Mouse (Mus musculus): ENCODE results near the gene Cx3cr1.

Gene Cx3cr1

DNA sequence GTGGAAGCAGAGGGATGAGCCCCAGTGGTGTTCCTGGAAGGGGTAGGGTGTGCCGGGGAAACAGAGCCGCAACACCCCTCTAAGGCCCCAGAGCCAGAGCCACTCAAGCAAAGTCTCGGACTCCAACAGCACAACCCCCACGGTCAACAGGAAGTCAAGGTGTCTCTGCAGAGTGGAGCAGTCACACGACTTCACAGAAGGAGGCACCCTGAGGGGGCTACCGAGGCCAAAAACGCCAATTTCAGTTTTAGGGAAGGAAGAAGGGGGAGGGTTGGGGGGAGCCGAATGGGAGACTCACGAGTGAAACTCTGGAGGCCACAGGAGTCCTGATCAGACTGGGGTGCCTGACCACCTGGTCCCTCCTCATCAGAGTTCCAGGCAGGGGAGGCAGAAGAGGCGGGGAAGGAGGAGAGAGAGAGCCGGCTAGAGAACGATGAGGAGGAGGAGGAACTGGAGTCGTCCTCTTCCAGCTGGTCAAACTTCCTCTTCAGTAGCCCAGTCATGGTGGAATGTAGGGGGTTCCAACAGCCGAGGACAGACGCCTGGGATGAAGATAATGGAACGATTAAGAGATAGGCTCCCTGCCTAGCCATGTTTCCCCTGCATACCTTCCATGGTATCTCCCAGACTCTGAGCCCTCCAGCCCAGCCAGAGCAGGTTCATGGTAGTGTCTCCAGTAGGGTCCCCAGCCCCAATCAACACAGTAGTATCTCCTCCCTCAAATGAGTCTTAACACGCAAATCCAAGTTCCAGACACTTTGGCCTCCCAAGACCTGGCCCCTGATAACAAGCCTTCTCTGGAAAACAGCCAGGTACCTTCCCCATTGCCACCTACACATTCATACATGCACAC is 92.7 kb downstream of the Cx3cr1 start:
- no peak for DNase-seq (ENCODE audit: low spot score in 2 of 2)

DNA sequence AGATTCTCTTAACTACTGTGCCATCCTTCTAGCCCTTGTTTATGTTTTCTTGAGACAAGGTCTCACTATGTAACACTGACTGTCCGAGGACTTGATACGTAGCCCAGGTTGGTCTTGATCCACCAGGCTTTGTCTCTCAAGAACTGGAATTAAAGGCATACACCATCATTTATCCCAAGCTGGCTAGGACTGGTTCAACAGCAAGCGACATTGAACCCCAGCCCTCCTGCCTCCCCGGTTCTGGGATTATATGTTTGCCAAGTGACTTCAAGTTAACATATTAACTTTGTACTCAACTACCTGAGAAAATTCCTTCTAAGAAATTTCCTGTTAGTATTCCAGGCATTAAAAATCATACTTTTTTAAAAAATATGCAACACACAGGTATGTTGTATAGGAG is 94.4 kb downstream of the Cx3cr1 start:
- DNase-seq (ENCODE audit: low spot score in 2 of 2): no peak

DNA sequence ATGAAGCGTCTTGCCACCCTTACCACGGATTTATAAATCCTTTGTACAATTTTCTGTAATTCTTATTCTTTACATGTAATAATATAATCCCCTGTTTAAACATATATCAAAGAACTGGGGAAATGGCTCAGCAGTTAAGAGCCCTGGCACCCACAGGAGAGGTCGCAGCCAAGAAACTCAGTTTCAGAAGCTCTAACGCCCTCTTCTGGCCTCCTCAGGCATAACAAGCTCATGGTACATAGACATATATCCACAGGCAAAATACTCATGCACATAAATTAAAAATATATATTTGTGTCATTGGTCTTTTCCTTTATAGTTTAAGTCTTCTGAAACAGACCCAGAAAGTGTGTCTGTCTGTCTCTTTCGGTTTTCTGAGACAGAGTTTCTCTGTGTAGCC is 95.1 kb downstream of the Cx3cr1 start:
- no peak for DNase-seq (ENCODE audit: low spot score in 2 of 2)

DNA sequence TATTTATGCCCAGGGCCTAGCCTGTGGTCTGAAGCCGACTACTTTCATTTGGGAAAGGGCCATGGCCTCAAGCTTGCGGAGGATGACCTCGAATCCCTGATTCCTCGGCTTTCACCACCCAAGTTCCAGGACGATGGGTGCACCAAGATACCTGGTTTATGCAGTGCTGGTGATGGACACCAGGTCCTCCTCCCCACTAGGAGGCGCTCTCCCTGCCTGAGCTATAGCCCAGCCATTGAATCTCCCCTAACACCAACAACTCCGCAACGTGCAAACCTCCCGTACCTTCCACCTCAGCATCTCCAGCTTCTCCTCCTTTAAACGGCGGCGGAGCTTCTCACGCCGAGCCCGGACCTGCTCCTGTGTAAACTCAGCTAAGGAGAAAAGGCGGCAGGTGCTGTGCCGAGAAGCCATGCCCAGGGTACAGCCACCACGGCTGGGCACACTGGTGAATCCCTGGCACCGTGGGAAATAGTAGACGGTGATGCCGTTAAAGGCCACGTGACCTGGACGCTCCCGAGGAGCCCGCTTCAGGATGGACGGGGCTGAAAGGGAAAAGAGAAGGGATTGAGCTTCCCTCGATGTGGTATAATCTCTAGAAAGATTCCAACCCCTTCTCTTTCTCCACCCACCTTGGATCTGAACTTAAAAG is 95.7 kb downstream of the Cx3cr1 start:
- DNase-seq (ENCODE audit: low spot score in 2 of 2): no peak

DNA sequence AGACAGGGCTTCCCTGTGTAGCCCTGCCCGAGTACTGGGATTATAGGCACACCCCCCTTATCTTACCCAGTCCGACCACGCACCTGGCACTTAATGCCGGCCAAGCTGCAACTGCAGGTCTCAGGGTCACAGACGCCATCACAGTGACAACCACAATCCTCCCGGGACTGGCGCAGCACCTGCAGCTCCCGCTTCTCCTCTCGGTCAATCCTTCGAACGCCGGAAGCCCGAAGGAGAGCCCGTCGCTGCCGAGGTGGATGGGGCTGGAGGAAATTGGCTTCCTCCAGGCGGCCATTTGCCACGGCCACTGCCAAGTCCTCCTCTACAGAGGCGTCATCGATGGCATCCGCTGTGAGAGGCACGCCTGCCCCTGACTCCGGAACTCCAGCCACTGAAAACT is 96.4 kb downstream of the Cx3cr1 start:
- DNase-seq (ENCODE audit: low spot score in 2 of 2): no peak

DNA sequence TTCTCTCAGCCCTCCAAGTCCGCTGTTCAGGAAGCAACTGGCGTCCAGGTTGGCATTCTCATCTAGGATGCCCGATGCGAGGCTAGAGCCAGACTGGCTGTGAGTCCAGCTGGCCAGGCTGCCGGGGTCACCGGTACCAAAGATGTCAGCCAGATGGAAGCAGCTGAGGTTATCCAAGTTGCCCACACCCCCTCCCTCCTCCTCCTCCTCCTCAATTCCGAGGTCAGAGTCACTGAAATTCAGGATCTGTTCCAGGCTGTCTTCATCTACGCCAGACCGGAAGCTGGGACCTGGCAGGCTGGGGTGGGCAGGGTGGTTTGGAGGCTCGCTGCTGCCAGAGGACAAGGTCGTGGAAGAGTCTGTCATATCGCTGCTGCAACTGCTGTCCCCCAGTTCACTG is 97.1 kb downstream of the Cx3cr1 start:
- peak; percentile 70 to 75 for DNase-seq (ENCODE audit: low spot score in 2 of 2)

DNA sequence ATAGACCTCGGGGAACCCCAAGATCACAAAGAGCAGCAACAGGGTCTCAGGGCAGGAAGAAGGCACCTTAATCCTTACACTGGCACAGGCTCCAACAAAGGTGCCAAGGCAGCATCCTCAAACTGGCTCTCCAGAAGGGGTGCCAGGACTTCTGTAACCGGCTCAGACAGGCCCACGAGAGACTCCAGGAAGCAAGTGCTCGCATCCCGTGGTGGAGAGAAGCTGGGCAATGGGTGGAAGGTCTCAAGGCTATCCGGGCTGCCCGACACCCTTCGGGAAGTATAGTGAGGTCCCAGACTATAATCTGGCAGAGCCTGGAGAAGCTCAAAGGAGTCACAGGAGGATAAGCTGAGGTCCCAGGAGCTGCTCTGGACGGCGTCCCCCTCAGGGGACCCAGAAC is 97.5 kb downstream of the Cx3cr1 start:
- DNase-seq (ENCODE audit: low spot score in 2 of 2): no peak

DNA sequence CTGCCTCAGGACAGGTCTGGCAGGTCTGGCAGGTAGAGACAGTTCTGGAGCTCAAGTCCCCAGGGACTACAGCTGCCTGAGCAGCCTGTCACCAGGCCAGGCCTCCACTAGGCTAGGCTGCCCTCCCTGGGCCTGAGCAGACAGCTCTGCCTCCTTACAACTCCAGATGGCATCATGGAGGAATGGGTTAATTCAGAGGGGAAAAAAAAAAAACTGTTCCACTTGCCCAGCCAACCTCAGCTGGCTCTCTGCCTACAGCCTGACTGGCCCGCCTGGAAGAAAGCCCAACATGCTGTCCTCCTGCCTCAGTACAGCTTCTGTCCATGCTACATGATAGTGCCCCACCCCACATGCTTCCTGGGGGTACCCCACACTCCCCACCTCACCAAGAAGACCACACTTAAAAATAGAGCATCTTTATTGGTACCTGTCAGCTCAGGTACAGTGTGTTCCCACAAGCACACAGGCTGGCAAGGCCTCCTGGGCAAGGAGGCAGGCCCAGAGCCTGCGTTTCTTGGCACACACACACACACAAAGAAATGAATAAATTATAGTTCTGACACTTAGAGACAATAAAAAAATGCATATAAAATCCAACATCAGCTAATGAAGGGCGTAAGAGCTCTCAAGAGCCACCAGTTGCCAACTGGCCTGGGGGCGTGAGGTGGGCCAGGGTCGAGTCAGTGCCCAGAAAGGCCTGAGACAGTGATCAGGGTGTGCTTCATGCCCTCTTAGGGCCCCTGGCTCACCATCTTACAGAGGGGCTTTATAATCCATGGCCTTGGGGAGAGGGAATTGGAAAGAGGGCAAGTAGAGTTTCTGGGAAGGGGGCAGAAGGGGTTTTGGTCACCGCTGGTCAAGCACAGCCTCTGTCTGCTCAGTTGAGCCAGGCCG is 98.7 kb downstream of the Cx3cr1 start:
- no peak for DNase-seq (ENCODE audit: low spot score in 2 of 2)

DNA sequence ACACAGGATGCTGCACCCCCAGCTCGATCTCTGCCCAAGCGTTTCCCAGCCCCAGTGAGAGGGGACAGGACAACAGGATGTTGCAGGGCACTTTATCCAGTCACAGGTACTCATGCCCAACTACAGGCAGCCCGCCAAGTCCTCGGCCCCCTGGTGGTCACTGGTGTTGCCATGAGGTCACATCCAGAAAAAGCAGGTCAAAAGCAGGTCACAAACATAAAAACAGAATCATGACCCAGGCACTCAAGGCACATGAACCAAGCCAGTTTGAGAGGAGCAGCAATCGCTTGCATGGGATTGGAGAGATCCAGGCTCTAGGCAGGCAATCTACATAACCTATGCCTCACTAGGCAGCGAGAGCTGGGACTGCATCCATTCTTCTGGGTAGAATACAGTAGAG is 99.5 kb downstream of the Cx3cr1 start:
- DNase-seq (ENCODE audit: low spot score in 2 of 2): no peak

DNA sequence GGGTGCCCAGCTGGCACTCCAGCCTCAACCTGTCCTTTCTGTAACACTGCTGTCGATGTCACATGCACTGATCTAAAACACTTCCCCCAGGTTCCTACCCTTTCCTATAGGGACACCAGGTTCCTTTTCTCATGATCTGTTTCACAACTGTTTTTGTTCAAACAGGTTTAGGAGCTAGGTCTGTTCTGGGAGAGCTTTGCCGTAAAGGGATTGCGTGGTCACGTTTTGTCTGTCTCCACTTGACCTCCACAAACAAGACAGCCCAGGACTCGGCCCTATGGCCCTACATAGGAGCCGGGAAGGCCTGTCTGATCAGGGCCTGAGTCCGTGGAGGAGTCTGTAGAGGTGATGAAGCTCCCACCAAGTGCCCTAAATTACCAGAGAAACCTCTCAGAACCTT is 99.9 kb downstream of the Cx3cr1 start:
- no peak for DNase-seq (ENCODE audit: low spot score in 2 of 2)

DNA sequence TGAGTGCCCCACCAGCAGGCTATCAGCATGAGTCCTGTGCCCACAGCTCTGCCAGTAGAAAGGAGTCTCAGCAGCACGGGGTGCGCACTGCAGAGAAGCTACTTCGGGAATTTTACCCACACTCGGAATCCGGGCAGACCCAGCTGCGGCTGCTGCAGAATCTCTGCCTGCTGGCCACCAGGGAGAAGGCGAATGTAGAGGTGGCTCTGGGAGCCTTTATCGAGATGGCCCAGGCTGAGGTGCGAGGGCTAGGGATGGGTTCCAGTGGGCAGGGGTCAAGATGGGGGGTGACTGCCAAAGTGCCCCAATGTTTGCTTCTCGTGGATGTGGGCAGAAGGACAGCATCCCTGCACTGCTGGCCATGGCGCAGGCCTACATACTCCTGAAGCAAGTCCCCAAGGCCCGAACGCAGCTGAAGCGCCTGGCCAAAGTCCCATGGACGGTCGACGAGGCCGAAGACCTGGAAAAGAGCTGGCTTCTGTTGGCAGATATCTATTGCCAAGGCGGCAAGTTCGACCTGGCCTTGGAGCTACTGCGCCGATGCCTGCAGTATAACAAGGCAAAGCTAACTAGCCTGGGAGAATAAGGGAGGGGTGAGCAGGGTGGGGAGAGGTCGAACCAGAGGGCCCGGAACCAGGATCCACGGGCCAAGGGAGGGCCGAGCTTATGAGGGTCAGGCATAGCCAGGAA is 103.3 kb downstream of the Cx3cr1 start:
- DNase-seq (ENCODE audit: low spot score in 2 of 2): no peak

DNA sequence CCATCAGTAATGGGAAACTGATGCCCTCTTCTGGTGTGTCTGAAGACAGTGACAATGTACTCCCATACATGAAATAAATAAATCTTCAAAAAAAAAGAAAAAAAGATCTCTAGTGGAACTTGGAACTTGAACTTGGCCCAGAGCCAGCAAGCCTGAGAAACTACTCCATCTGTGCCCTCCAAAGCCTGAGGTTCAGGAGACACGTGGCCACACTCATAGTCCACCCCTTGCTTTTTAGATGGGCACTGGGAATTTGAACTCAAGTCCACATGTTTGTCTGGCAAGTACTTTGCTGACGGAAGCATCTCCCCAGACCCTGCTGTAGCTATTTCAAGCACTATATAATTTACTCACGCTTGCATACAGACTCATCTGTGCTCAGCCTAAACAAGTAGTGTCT is 104.5 kb downstream of the Cx3cr1 start:
- DNase-seq (ENCODE audit: low spot score in 2 of 2): no peak

DNA sequence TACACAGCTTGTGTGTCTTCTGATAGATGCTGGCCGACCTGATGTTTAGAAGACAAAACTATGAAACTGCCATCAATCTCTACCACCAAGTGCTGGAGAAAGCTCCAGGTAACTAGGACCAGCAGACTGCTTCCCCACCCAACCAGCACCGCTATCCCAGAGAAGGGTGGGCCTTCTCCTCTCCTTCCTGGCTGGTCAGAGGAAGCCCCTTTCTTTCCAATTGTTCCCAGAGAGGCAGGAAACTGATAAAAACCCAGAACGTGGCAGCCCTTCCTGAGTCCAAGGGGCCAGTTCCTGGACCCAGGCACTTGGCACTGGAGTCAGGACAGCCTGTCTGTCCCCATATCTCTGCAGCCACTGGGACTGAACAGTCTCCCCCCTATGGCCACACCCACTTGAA is 105.5 kb downstream of the Cx3cr1 start:
- DNase-seq (ENCODE audit: low spot score in 2 of 2): peak; percentile 54 to 67

DNA sequence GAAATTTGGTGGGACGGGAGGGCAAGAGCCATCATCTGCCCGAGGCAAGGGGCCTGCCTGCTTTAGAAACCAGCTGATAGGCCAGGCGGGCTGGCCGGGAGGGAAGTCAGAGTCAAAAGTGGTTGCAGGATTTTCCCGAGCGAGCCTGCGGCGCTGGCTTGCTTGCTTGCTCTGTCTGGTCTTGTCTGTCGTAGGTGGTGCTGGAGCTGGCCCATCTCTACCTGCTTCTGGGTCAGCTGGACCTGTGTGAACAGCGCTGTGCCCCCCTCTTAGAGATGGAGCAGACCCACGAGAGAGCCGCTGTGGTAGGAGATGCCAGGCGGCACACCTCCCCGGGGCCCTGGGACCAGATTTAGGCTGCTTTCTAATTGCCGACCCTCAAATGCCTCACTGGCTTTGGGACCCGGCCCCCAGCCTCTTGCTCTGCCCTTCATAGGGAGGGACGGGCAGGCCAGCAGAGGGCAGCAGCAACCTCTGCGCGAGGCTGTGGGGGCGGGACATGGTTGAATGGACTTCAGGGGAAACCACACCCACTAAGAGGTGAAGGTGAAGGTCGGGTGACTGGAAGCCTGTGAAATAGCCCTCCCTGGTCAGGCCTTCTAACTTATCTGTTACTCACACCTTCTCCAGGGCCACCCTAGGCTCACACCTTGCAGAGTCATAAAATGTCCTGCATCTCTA is 106.6 kb downstream of the Cx3cr1 start:
- peak; percentile 59 to 75 for DNase-seq (ENCODE audit: low spot score in 2 of 2)

DNA sequence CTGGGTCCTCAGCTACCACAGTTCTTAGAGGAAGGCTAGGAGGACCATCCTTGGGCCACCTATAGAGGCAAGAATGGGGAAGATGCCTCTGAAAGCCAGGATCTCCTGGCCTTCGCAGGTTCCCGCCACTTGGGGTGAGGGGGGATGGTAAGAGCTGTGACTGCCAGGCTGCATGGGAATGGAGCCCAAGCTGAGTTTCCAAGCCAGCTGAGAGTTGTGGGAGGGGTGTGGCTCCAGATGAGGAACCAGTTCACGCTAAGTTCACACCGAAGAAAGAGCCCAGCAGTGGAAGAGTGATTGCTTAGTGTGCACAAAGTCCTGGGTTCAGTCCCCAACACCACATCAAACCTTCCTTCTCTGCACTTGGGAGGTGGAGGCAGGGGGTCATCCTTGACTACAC is 107.5 kb downstream of the Cx3cr1 start:
- DNase-seq (ENCODE audit: low spot score in 2 of 2): no peak

DNA sequence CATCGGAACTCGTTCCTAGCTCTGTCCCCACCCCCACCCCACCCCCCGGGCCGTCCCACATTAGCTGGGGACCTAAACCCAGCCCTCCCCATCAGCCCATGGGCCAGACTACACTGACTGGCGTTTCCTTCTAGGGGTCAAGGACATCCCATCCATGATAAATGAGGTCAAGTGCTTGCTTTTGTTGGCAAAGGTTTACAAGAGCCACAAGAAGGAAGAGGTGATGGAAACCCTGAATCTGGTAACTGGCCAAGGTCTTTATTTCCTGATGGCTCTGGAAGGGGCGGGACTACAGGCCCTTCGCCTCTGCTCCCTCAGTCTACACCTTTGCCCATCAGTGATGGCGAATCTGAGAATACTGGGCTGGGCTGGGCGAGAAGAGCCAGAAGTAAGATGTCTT is 110.8 kb downstream of the Cx3cr1 start:
- DNase-seq (ENCODE audit: low spot score in 2 of 2): no peak

DNA sequence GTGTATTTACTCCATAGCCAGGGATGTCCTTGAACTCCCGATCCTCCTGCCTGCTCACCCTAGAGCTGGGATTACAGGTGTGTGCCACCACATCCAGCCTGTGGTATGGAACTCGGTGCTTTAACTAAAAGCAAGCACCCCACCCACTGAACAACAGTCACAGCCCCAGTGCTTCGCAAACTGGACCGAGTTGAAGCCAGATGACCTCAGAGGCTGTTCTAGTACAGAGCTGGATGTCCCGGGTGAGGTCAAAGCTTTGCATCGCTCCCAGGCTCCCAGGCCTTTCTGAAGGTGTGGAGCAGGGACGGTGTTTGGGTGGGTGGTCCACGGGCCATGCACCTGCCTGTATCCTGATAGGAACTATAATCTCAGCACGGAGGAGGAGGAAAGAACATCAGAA is 118.3 kb downstream of the Cx3cr1 start:
- DNase-seq (ENCODE audit: low spot score in 2 of 2): no peak

DNA sequence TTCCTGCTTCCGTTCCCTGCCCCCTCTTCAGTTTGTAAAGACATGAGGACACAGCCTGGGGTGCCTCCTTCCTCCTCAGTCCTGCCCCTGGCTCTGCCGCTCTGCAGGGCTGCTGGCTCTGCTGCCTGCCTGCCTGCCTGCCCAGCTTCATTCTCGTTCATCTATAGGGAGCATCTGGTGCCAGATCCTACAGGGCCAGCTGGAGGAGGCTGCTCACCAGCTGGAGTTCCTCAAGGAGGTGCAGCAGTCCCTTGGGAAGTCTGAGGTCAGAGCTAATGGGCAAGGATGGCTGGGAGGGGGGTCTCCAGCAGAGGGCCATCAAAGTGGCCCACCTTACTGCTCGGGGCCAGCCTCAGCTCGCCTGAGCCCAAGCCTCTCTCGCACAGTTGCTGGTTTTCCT is 119.2 kb downstream of the Cx3cr1 start:
- no peak for DNase-seq (ENCODE audit: low spot score in 2 of 2)

DNA sequence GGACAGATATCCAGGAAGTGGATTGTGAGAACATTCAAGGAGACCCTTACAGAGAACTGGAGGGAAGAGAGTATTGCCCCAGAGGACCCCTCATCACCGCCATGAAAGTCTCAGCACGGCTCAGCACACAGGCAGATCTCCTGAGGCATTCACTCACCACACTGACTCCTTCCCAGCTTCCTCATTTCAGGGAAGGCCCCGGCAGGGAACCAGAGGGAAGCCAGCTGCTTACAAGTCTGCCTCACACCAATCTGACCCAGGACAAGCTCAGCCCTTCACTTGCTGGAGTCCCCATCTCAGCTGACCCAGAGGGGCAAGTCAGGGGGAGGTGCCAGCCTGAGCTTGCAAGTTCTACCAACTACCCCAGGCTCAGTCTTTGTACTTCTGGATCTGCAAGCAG is 120.9 kb downstream of the Cx3cr1 start:
- DNase-seq (ENCODE audit: low spot score in 2 of 2): no peak

DNA sequence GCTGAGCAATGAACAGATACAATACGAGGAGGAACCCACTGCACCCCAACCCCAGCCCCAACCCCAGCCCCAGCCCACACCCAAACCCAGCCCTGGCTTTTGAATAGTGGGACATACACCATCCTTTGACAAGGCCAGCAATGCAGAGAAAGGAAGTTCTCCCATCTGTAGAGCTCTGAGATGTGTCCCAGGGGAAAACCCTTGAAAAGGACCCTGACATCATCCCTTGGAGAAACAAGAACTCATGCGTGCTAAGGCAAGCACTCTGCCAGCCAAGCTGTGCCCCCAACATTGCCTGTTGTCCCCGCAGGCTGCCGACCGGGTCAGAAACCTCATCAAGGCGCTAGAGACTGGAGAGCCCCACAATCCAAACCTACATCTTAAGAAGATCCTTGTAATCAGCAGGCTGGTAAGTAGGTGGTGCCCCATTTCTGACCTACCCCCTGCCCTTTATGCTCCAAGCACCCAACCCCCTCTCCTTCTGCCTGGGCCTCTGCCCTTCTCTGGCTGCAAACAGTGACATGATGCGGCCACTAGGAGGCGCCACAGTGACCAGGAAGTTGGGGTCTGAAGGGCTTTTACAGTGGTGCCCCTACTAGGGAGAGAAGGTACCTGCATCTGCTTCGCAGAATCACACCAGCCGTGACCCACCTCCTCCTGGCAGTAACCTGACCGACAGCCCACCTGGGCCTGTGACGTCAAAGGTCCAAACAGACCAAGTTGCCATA is 124.3 kb downstream of the Cx3cr1 start:
- DNase-seq (ENCODE audit: low spot score in 2 of 2): no peak

DNA sequence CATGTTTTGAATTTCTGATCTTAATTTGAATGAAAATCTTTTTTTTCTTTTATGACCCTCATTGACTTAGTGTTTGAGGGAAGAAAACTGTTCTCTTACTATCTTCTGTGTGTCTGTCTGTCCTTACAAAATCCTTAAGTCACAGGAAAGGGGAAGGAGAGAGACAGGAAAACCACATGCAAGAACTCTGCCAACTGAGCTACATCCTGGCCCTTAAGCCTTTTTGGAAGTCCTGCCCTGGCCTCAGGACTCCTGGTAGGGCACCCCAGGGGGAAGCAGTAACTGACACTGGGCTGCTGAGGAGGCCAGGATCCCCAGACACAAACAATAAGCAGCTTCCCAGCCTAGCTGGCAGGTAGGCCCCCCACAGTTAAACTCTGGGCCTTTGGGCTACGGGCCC is 126.4 kb downstream of the Cx3cr1 start:
- DNase-seq (ENCODE audit: low spot score in 2 of 2): no peak

All from heart, adult 9 months (tissue).